Mouse (Mus musculus) intestine, postnatal 0 days (tissue): ENCODE measurements around the gene Mark3. TPM values are rescaled to one million over a fixed set of nuclear protein-coding genes. Genes with fewer than 3 reads are reported as not detected.
A peak's percentile ranks its signal among the peaks of the same experiment; 100 is the strongest.

ENCODE experiments used
- ATAC-seq: fragments of 200-750 bp; cut with Nextera tagmentation; 2 replicates; pipeline ENCODE4 v1.8.0; 2017; ENCODE audit warnings: mild to moderate bottlenecking, moderate TSS enrichment, moderate library complexity
- H3K27ac ChIP-seq: fragments of 300-500 bp; sonication (generic); 2 replicates; pipeline ENCODE4 v1.5.1; 2014; ENCODE audit warnings: mild to moderate bottlenecking, low read depth, low read length, moderate library complexity
- H3K27me3 ChIP-seq: fragments of 300-500 bp; sonication (generic); replicated peaks from 2 replicates; pipeline ENCODE4 v1.6.1; 2014; ENCODE audit warnings: low read length, mixed read lengths; ENCODE audit not compliant: control insufficient read depth, insufficient read depth
- H3K36me3 ChIP-seq: fragments of 300-500 bp; sonication (generic); 2 replicates; pipeline ENCODE4 v1.6.1; 2014; ENCODE audit warnings: mild to moderate bottlenecking, moderate library complexity; ENCODE audit not compliant: control insufficient read depth, insufficient read depth
- H3K4me1 ChIP-seq: fragments of 300-500 bp; sonication (generic); replicated peaks from 2 replicates; pipeline ENCODE4 v1.6.1; 2014; ENCODE audit warnings: antibody characterized with exemption, low read length, mixed read lengths; ENCODE audit not compliant: control insufficient read depth, insufficient read depth
- H3K4me2 ChIP-seq: fragments of 300-500 bp; sonication (generic); replicated peaks from 2 replicates; pipeline ENCODE4 v1.6.1; 2014; ENCODE audit warnings: low read depth, mild to moderate bottlenecking, moderate library complexity
- H3K4me3 ChIP-seq: fragments of 300-500 bp; sonication (generic); 2 replicates; pipeline ENCODE4 v1.5.1; 2014; ENCODE audit warnings: low read depth, low read length
- H3K9ac ChIP-seq: fragments of 300-500 bp; sonication (generic); 2 replicates; pipeline ENCODE4 v1.6.1; 2014; ENCODE audit warnings: mild to moderate bottlenecking, low read depth, low read length
- H3K9me3 ChIP-seq: fragments of 300-500 bp; sonication (generic); 2 replicates; pipeline ENCODE4 v1.6.1; 2016; ENCODE audit warnings: mixed run types; ENCODE audit not compliant: control insufficient read depth
- CTCF ChIP-seq: sonication (generic); IDR thresholded peaks from 2 replicates; pipeline ENCODE4 v1.5.1; 2016; ENCODE audit warnings: low read depth, mild to moderate bottlenecking, control low read depth, antibody characterized with exemption, moderate library complexity
- WGBS: fragments of 180-500 bp; shearing (Covaris S2); extraction: QIAGEN DNeasy Blood & Tissue Kit; methylation state at CpG from one replicate; pipeline ENCODE4 v1.1.7; 2014; 5-methylcytosine and 5-hydroxymethylcytosine counted together
- polyA plus RNA-seq: library from polyadenylated mRNA; unstranded; fragments of >200 nt; fragmentation: Nextera tagmentation; extraction: Ambion mirVana; gene quantifications from 2 replicates; pipeline ENCODE4 v1.2.1, GENCODE M21; 2015

The Mark3 gene
- polyA plus RNA-seq, 1 experiment from 2014 or later: 24.7 TPM

GRCm38 (mm10) chr12:111672176-111672575 lies 97.9 kb downstream of the Mark3 start, which contains the start of gene Ckb:
Ckb (minus strand) TSS chr12:111672338.
- Histone ChIP-seq H3K27ac (no peak within 1 kb of the TSS; the same call in 1 of the 2 replicates), H3K4me2 (peak within 1 kb of the TSS; percentile 84), H3K4me1 (peaks cover 11% of the 10 kb centered on the region), H3K9ac (peak within 1 kb of the TSS; percentile 52), H3K27me3 (no peaks in the 10 kb centered on the region), H3K4me3 (peak within 1 kb of the TSS; percentile 53), H3K36me3 (0 out of 2 replicates have a peak, but pooled peaks cover 9% of the 10 kb centered on the region), H3K9me3 (no peaks in the 10 kb centered on the region)
- WGBS: under 1% methylated on average over 31 of the region's 31 CpGs
- peak; percentile 37 for ATAC-seq
- no peak for TF ChIP-seq CTCF

- Histone ChIP-seq H3K36me3 (0 out of 2 replicates have a peak, but pooled peaks cover 9% of the 10 kb centered on the region), H3K9ac (peak overlapping the region; percentile 52; the same call in 1 of the 2 replicates), H3K27me3 (no peaks in the 10 kb centered on the region), H3K27ac (no peak overlapping the region), H3K9me3 (no peaks in the 10 kb centered on the region), H3K4me2 (peak overlapping the region; percentile 84), H3K4me3 (peak overlapping the region; percentile 53), H3K4me1 (peaks cover 15% of the 10 kb centered on the region)
- no peak for ATAC-seq
- WGBS: 9% methylated on average over 12 of the region's 12 CpGs
- TF ChIP-seq CTCF: no peak
Measured at GRCm38 (mm10) chr12:111672581-111672980, 98.3 kb downstream of the Mark3 start.

- H3K4me1 ChIP-seq: peaks cover 22% of the 10 kb centered on the region
- no peak overlapping the region for H3K9ac ChIP-seq
- no peaks in the 10 kb centered on the region for H3K27me3 ChIP-seq
- H3K9me3 ChIP-seq: no peaks in the 10 kb centered on the region
- 0 out of 2 replicates have a peak, but pooled peaks cover 5% of the 10 kb centered on the region for H3K36me3 ChIP-seq
- WGBS: 20% methylated on average over 2 of the region's 2 CpGs
- ATAC-seq: no peak
- TF ChIP-seq CTCF: no peak
- no peak overlapping the region for H3K4me2 ChIP-seq
- H3K4me3 ChIP-seq: no peak overlapping the region
- H3K27ac ChIP-seq: peak overlapping the region; percentile 73
Measured at GRCm38 (mm10) chr12:111674850-111675486, 100.6 kb downstream of the Mark3 start.

GRCm38 (mm10) chr12:111675797-111676580 lies 101.7 kb downstream of the Mark3 start:
- 0 out of 2 replicates have a peak overlapping the region, but pooled peaks have one; percentile 13 for H3K4me2 ChIP-seq
- WGBS: 33% methylated on average over 6 of the region's 6 CpGs

DNA sequence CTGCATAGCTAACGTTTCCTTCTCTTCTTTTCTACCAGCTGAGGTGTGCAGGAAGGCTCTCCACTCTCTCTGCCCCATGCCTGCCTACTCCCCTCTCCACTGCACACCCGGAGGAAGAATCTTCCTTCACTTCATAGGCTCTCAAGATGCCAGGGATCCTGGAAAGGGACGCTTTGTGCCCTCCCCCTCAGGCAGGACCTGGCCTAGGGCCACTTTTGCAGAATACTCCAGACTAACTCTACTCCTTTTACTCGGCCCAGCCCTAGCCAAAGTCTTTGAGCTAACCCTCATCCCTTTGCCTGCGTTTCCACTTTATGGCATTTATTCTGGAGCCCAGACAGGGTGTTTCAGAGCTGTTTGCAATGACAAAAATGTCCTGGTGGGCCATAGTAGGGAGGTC lies 103.1 kb downstream of the Mark3 start:
- Histone ChIP-seq H3K27me3 (no peaks in the 10 kb centered on the region), H3K9me3 (no peaks in the 10 kb centered on the region), H3K9ac (peak overlapping the region; percentile 59), H3K4me3 (peak overlapping the region; percentile 84), H3K36me3 (peaks cover 16% of the 10 kb centered on the region; the same call in 1 of the 2 replicates), H3K4me1 (peaks cover 20% of the 10 kb centered on the region), H3K27ac (peak overlapping the region; percentile 93), H3K4me2 (peak overlapping the region; percentile 92)
- ATAC-seq: peak; percentile 5; the same call in 1 of the 2 replicates
- WGBS: 6% methylated on average over 5 of the region's 5 CpGs
- TF ChIP-seq CTCF: no peak

More at GRCm38 (mm10) chr12:111675797-111676580, 101.7 kb downstream of the Mark3 start:
- Histone ChIP-seq H3K36me3 (0 out of 2 replicates have a peak, but pooled peaks cover 7% of the 10 kb centered on the region), H3K4me1 (peaks cover 22% of the 10 kb centered on the region), H3K27ac (peak overlapping the region; percentile 93), H3K9ac (no peak overlapping the region; the same call in 1 of the 2 replicates), H3K4me3 (no peak overlapping the region), H3K9me3 (no peaks in the 10 kb centered on the region), H3K27me3 (no peaks in the 10 kb centered on the region)
- ATAC-seq: peak; percentile 77
- TF ChIP-seq CTCF: no peak
